Comparison of ENCODE assay signal across 23 mouse cellular contexts in the genomic region with DNA sequence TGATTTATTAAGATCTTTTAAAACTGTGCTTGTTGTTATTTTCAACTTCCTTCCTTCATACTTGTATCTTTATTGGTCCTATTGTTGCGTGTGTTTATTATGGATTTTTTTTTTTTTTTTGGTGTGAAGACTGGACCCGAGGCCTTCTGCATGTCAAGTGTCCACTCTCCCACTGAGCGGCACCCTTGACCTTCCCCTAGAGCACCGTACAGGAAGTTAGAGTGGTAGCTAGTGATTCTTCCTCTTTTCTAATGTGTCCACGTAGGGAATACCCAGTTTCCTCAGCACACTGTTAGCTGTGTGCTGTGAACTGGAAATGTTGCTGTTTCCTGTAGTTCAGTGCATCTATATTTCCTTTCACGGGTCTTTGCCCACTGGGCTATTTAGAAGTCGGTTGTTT.
DNase-seq lines count a peak whose midpoint lies in the region; ATAC-seq and TF ChIP-seq lines count a peak whose summit lies in the region.
"Had no signal": no experiment of that assay in that cellular context is flagged by ENCODE, and none has a peak within 500 bp of the region (broad histone marks: within the 10 kb centered on the region; RNA-seq: fewer than 3 reads in every experiment).

No protein-coding gene starts in this region.

- no peaks in the 10 kb centered on the region for H3K4me1 ChIP-seq in liver, postnatal 0 days (ENCODE audit: insufficient read depth)
- H3K4me1 ChIP-seq in liver, embryonic 11.5 days (replicated peaks; ENCODE audit: control insufficient read depth, insufficient read depth, low read length) = no peaks in the 10 kb centered on the region
- no peaks in the 10 kb centered on the region for H3K4me1 ChIP-seq in forebrain, embryonic 16.5 days (replicated peaks; ENCODE audit: control insufficient read depth, insufficient read depth, low read length)
- H3K4me1 ChIP-seq: embryonic facial prominence, embryonic 15.5 days; forebrain, embryonic 10.5 days; hindbrain, embryonic 13.5 days had no signal

- TF ChIP-seq CTCF in liver, postnatal 0 days (IDR thresholded peaks at IDR 0.05; ENCODE audit: low read depth) = peak; percentile 28

- H3K27ac ChIP-seq in liver, postnatal 0 days (ENCODE audit: low read depth) = no peak overlapping the region
- H3K27ac ChIP-seq in liver, embryonic 11.5 days (ENCODE audit: low read depth, low read length) = no peak overlapping the region
- no peak overlapping the region for H3K27ac ChIP-seq in forebrain, embryonic 16.5 days (ENCODE audit: low read length)
- H3K27ac ChIP-seq: embryonic facial prominence, embryonic 15.5 days; forebrain, embryonic 10.5 days; heart, adult 2 months; heart, embryonic 15.5 days; hindbrain, embryonic 13.5 days; hindbrain, postnatal 0 days had no signal

- no peaks in the 10 kb centered on the region for H3K27me3 ChIP-seq in liver, postnatal 0 days (ENCODE audit: insufficient read depth, low read length)
- H3K27me3 ChIP-seq in liver, embryonic 11.5 days (replicated peaks; ENCODE audit: control insufficient read depth, insufficient read depth, low read length) = no peaks in the 10 kb centered on the region
- H3K27me3 ChIP-seq in forebrain, embryonic 16.5 days (replicated peaks; ENCODE audit: control insufficient read depth, insufficient read depth, low read length) = no peaks in the 10 kb centered on the region
- H3K27me3 ChIP-seq: embryonic facial prominence, embryonic 15.5 days; heart, embryonic 15.5 days; hindbrain, embryonic 13.5 days had no signal

- no peak overlapping the region for H3K4me3 ChIP-seq in liver, postnatal 0 days (ENCODE audit: low read depth, low read length)
- no peak overlapping the region for H3K4me3 ChIP-seq in liver, embryonic 11.5 days (ENCODE audit: low read depth, low read length)
- no peak overlapping the region for H3K4me3 ChIP-seq in forebrain, embryonic 16.5 days (replicated peaks; ENCODE audit: low read length)
- H3K4me3 ChIP-seq: embryonic facial prominence, embryonic 15.5 days; erythroblast, embryonic 14.5 days; forebrain, embryonic 10.5 days; heart, adult 2 months; heart, embryonic 15.5 days; hindbrain, embryonic 13.5 days had no signal

- no peaks in the 10 kb centered on the region for H3K9me3 ChIP-seq in liver, postnatal 0 days (ENCODE audit: low read length)
- no peaks in the 10 kb centered on the region for H3K9me3 ChIP-seq in liver, embryonic 11.5 days (ENCODE audit: control insufficient read depth, low read length)
- no peaks in the 10 kb centered on the region; the same call in 1 of the 2 replicates for H3K9me3 ChIP-seq in forebrain, embryonic 16.5 days (ENCODE audit: control insufficient read depth, low read length)
- H3K9me3 ChIP-seq: embryonic facial prominence, embryonic 15.5 days; forebrain, embryonic 10.5 days; heart, embryonic 15.5 days; hindbrain, embryonic 13.5 days had no signal

- WGBS in liver, postnatal 0 days (ENCODE audit: insufficient replicate concordance) = 31% methylated on average over 7 of the region's 7 CpGs
- 55% methylated on average over 7 of the region's 7 CpGs for WGBS in liver, embryonic 11.5 days
- whole genome bisulfite sequencing in forebrain, embryonic 16.5 days = 82% methylated on average over 7 of the region's 7 CpGs

- no peaks in the 10 kb centered on the region for H3K36me3 ChIP-seq in liver, postnatal 0 days (replicated peaks; ENCODE audit: insufficient read depth, low read length)
- no peaks in the 10 kb centered on the region for H3K36me3 ChIP-seq in liver, embryonic 11.5 days (ENCODE audit: control insufficient read depth, insufficient read depth, low read length)
- no peaks in the 10 kb centered on the region for H3K36me3 ChIP-seq in forebrain, embryonic 16.5 days (ENCODE audit: control insufficient read depth, insufficient read depth)
- H3K36me3 ChIP-seq: embryonic facial prominence, embryonic 15.5 days; forebrain, embryonic 10.5 days; heart, embryonic 15.5 days; hindbrain, embryonic 13.5 days had no signal

- no peak for DNase-seq in liver, postnatal 0 days
- no peak for DNase-seq in liver, embryonic 11.5 days (ENCODE audit: low spot score)
- peak; percentile 59 for DNase-seq in A20 (ENCODE audit: low read depth, low spot score)
- DNase-seq in right cerebral cortex, adult 18-20 months = no peak
- DNase-seq: adrenal gland, adult 2 months; adrenal gland, postnatal 25 days; cerebellum, adult 2 months; cerebellum, postnatal 14 days; embryo, embryonic 11 days; gastrocnemius, postnatal 10 days; heart, adult 2 months; heart, postnatal 14 days had no signal

- TF ChIP-seq EP300 in liver, postnatal 0 days (IDR thresholded peaks at IDR 0.05; ENCODE audit: low read depth) = no peak

- no peak overlapping the region for H3K4me2 ChIP-seq in liver, postnatal 0 days (ENCODE audit: low read depth, low read length)
- no peak overlapping the region for H3K4me2 ChIP-seq in liver, embryonic 11.5 days
- no peak overlapping the region for H3K4me2 ChIP-seq in forebrain, embryonic 16.5 days (ENCODE audit: low read length)
- H3K4me2 ChIP-seq: embryonic facial prominence, embryonic 15.5 days; heart, embryonic 11.5 days; heart, embryonic 15.5 days; hindbrain, embryonic 13.5 days had no signal

- no peak overlapping the region for H3K9ac ChIP-seq in liver, postnatal 0 days (replicated peaks)
- H3K9ac ChIP-seq in liver, embryonic 11.5 days (ENCODE audit: low read depth, low read length) = no peak overlapping the region
- H3K9ac ChIP-seq in forebrain, embryonic 16.5 days (replicated peaks; ENCODE audit: low read depth, low read length) = no peak overlapping the region
- H3K9ac ChIP-seq: embryonic facial prominence, embryonic 15.5 days; heart, embryonic 15.5 days; hindbrain, embryonic 13.5 days had no signal

- ATAC-seq in liver, postnatal 0 days = no peak
- no peak for ATAC-seq in liver, embryonic 11.5 days (replicated peaks; ENCODE audit: low FRiP score)
- peak; percentile 55 for ATAC-seq in granulocyte monocyte progenitor cell, adult 5-6 weeks (replicated peaks; ENCODE audit: poor library complexity, severe bottlenecking)
- no peak for ATAC-seq in forebrain, embryonic 16.5 days
- ATAC-seq: forebrain, embryonic 14.5 days; hindbrain, postnatal 0 days; Patski had no signal
